Mouse (Mus musculus): ENCODE measurements around the gene Tnfsf13b. TPM values are rescaled to one million over a fixed set of nuclear protein-coding genes. Genes with fewer than 3 reads are reported as not detected.
A peak's percentile ranks its signal among the peaks of the same experiment; 100 is the strongest.

The Tnfsf13b gene
- polyA plus RNA-seq (2015; fragmentation: Nextera tagmentation; extraction: Ambion mirVana): 1.4 and 1.5 TPM in 2 replicates

DNA sequence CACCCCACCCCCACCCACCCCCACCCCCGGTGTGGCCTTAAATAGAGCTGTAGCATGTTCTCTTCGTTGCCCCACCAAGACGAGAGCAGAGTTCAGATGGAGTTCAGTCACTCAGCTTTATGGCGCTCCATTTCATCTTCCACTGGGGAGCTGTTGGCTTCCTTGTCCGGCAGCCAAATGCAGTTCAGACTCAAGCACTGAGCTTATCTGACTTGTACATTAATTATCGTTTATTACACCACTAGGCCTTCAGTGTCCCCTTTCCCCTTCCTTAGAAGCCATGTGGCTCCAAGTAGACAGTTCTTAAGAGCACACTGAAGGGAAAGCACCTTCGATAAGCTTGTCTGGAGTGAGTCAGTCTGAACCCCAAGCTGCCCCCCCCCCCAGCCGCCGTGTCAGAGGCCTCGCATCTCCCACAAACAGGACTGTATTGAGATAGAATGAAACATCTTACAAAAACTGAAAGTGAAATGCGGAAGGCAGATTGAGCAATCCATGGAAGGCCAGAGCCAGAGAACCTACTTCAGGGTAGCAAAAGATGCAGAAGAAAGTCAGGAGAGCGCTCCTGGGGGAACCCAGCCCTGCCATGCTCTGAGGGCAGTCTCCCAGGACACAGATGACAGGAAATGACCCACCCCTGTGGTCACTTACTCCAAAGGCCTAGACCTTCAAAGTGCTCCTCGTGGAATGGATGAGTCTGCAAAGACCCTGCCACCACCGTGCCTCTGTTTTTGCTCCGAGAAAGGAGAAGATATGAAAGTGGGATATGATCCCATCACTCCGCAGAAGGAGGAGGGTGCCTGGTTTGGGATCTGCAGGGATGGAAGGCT is at the start of gene Tnfsf13b:
Tnfsf13b (plus strand) TSS at position 312 of the 830 bp plus-strand sequence.
- peak; percentile 86 for ATAC-seq (ENCODE audit: low read depth)
- Histone ChIP-seq H3K27ac (ENCODE audit: low read length) (peak within 1 kb of the TSS; percentile 20; the same call in 1 of the 2 replicates), H3K9me3 (ENCODE audit: control insufficient read depth, low read length) (no peaks in the 10 kb centered on the region), H3K4me2 (ENCODE audit: low read depth, low read length) (peak within 1 kb of the TSS; percentile 78), H3K4me3 (ENCODE audit: low read length) (peak within 1 kb of the TSS; percentile 48), H3K27me3 (ENCODE audit: control insufficient read depth, insufficient read depth, low read depth, low read length) (peaks cover 7% of the 10 kb centered on the region), H3K4me1 (replicated peaks; ENCODE audit: control insufficient read depth, insufficient read depth, low read length) (peaks cover 12% of the 10 kb centered on the region; the same call in 1 of the 2 replicates), H3K9ac (ENCODE audit: low read length) (peak within 1 kb of the TSS; percentile 53), H3K36me3 (ENCODE audit: control insufficient read depth, insufficient read depth, low read length) (no peaks in the 10 kb centered on the region)
- 40% methylated on average over 16 of the region's 16 CpGs for WGBS

DNA sequence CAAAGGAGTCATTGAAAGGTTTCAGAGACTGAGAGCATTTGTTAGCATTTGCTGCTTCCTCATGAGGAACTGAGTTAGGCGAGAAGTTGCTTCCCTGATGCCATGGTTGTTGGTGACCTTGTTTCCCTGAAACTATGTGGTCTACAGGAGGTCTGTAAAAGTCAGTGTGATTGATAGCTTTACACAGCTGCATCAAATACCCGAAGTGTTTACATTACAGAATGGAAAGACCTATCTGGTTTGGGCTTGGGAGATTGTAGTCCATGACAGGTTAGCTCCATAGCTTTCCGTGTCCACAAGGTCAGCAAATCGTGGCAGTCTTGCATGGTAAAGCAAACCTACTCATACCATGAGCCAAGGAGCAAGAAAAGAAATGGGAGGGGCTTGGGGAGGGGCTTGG is 47.9 kb upstream of the Tnfsf13b start:
- Histone ChIP-seq H3K9me3 (ENCODE audit: control insufficient read depth, low read length) (no peaks in the 10 kb centered on the region), H3K27me3 (ENCODE audit: control insufficient read depth, insufficient read depth, low read depth, low read length) (no peaks in the 10 kb centered on the region), H3K27ac (ENCODE audit: low read length) (no peak overlapping the region), H3K4me3 (ENCODE audit: low read length) (no peak overlapping the region), H3K4me2 (ENCODE audit: low read depth, low read length) (no peak overlapping the region), H3K36me3 (ENCODE audit: control insufficient read depth, insufficient read depth, low read length) (no peaks in the 10 kb centered on the region), H3K4me1 (replicated peaks; ENCODE audit: control insufficient read depth, insufficient read depth, low read length) (no peaks in the 10 kb centered on the region), H3K9ac (ENCODE audit: low read length) (no peak overlapping the region)
- whole genome bisulfite sequencing: 50% methylated on average over 4 of the region's 4 CpGs
- ATAC-seq (ENCODE audit: low read depth): no peak

DNA sequence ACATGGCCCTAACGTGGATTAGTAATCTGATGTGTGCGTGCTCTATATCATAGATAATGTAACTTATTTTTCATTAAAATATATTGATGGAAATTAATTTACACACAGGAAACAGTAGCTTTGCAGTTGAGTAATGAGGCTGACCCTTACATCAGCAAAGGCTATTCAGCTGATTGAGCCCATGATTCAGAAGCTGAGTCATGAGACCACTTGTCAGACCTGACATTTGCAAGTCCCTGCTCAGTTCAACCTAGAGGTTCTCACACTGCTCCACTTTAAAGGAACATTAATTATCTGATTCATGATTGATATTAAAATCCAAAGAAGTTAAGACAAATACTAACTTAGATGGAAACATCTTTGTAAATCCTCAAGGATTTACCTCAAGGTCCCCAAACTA is 46.3 kb upstream of the Tnfsf13b start:
- no peaks in the 10 kb centered on the region for H3K27me3 ChIP-seq (ENCODE audit: control insufficient read depth, insufficient read depth, low read depth, low read length)
- H3K4me1 ChIP-seq (replicated peaks; ENCODE audit: control insufficient read depth, insufficient read depth, low read length): no peaks in the 10 kb centered on the region
- no peak for ATAC-seq (ENCODE audit: low read depth)
- no peaks in the 10 kb centered on the region for H3K9me3 ChIP-seq (ENCODE audit: control insufficient read depth, low read length)
- H3K4me2 ChIP-seq (ENCODE audit: low read depth, low read length): no peak overlapping the region
- 85% methylated on average over 2 of the region's 2 CpGs for WGBS
- H3K4me3 ChIP-seq (ENCODE audit: low read length): no peak overlapping the region
- no peak overlapping the region for H3K27ac ChIP-seq (ENCODE audit: low read length)
- no peaks in the 10 kb centered on the region for H3K36me3 ChIP-seq (ENCODE audit: control insufficient read depth, insufficient read depth, low read length)
- no peak overlapping the region for H3K9ac ChIP-seq (ENCODE audit: low read length)

DNA sequence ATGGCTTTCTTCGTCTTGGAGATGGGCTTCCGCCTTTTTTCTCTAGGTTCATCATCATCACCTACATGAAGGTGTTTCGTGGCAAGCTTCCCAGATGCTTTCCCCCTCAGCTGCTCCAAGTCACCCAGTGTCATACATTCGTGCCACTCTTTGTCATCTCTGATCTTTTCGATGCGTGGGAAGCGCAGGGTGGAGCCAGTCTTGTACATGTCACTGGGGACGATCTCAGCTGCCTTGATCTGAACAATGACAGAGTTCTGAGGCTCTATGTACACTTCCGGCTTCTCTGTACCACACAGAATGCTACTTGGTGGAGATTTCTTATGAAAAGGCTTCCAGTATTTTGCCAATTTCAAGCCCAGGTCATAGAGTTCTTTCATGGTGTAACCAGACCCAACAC is 34.4 kb upstream of the Tnfsf13b start:
- Histone ChIP-seq H3K4me2 (ENCODE audit: low read depth, low read length) (no peak overlapping the region), H3K27me3 (ENCODE audit: control insufficient read depth, insufficient read depth, low read depth, low read length) (no peaks in the 10 kb centered on the region), H3K9ac (ENCODE audit: low read length) (no peak overlapping the region), H3K36me3 (ENCODE audit: control insufficient read depth, insufficient read depth, low read length) (peaks cover 25% of the 10 kb centered on the region), H3K9me3 (ENCODE audit: control insufficient read depth, low read length) (no peaks in the 10 kb centered on the region), H3K4me3 (ENCODE audit: low read length) (no peak overlapping the region), H3K4me1 (replicated peaks; ENCODE audit: control insufficient read depth, insufficient read depth, low read length) (peaks cover 7% of the 10 kb centered on the region), H3K27ac (ENCODE audit: low read length) (no peak overlapping the region)
- ATAC-seq (ENCODE audit: low read depth): no peak
- 91% methylated on average over 9 of the region's 9 CpGs for WGBS

DNA sequence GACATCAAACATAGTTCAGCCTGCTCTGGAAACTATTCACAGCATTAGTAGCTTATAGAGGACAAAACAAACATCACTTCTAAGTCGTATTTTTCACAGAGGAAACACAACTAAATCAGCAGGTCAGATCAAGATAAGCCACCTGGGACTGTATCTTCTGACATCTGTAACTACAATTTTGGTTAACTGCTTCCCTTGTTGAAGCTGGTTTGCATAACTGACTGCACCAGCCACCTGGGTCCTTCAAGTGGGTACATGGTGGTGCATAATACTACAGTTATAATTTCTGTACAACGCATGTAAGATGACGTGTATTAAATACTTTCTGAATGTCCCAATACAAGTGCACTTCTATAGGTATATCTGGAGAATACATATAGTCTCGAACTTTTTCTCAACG is 31.0 kb upstream of the Tnfsf13b start:
- Histone ChIP-seq H3K4me1 (replicated peaks; ENCODE audit: control insufficient read depth, insufficient read depth, low read length) (peaks cover 27% of the 10 kb centered on the region), H3K4me3 (ENCODE audit: low read length) (peak overlapping the region; percentile 81), H3K4me2 (ENCODE audit: low read depth, low read length) (peak overlapping the region; percentile 86), H3K9ac (ENCODE audit: low read length) (peak overlapping the region; percentile 12; the same call in 1 of the 2 replicates), H3K36me3 (ENCODE audit: control insufficient read depth, insufficient read depth, low read length) (peaks cover 22% of the 10 kb centered on the region), H3K27ac (ENCODE audit: low read length) (no peak overlapping the region), H3K27me3 (ENCODE audit: control insufficient read depth, insufficient read depth, low read depth, low read length) (no peaks in the 10 kb centered on the region), H3K9me3 (ENCODE audit: control insufficient read depth, low read length) (no peaks in the 10 kb centered on the region)
- 26% methylated on average over 5 of the region's 5 CpGs for WGBS
- no peak for ATAC-seq (ENCODE audit: low read depth)

DNA sequence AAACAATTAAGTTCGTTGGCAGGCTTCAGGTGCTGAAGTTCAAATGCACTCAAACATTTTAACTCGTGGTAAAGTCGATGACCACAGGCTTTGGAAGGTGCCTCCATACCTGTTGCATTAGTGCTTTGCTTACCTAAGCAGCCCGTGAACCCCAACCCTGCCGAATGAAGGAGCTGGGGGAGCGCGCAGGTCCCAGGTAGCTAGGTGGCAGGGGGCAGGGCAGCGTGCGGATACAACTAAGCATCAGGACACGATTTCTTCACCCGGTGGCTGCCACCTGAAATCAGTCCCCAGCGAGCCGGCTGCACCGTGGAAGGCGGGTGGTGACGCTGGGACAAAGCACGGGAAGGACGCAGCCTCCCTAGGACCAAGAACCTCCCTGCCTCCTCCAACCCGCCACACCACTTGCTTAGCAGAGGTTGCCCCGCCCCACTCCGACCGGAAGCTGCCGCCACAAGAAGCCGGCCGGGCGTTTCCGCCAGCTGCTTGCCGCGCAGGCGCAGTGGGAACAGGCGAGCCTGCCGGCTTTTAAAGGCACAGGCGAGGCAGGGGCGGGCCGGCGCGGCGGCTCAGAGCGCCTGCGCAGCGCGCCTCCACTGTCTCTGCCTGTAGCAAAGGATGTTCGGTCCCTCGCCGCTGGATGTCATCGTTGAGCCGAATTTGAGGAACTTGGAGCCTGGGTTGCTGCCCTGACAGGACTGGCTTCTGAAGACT is 30.2 kb upstream of the Tnfsf13b start:
- WGBS: under 1% methylated on average over 47 of the region's 47 CpGs
- peaks cover 27% of the 10 kb centered on the region for H3K4me1 ChIP-seq (replicated peaks; ENCODE audit: control insufficient read depth, insufficient read depth, low read length)
- peak; percentile 95 for ATAC-seq (ENCODE audit: low read depth)
- no peaks in the 10 kb centered on the region for H3K9me3 ChIP-seq (ENCODE audit: control insufficient read depth, low read length)
- H3K27me3 ChIP-seq (ENCODE audit: control insufficient read depth, insufficient read depth, low read depth, low read length): no peaks in the 10 kb centered on the region
- H3K4me2 ChIP-seq (ENCODE audit: low read depth, low read length): peak overlapping the region; percentile 86
- peaks cover 19% of the 10 kb centered on the region for H3K36me3 ChIP-seq (ENCODE audit: control insufficient read depth, insufficient read depth, low read length)
- peak overlapping the region; percentile 81 for H3K4me3 ChIP-seq (ENCODE audit: low read length)
- peak overlapping the region; percentile 80 for H3K9ac ChIP-seq (ENCODE audit: low read length)
- peak overlapping the region; percentile 68 for H3K27ac ChIP-seq (ENCODE audit: low read length)

DNA sequence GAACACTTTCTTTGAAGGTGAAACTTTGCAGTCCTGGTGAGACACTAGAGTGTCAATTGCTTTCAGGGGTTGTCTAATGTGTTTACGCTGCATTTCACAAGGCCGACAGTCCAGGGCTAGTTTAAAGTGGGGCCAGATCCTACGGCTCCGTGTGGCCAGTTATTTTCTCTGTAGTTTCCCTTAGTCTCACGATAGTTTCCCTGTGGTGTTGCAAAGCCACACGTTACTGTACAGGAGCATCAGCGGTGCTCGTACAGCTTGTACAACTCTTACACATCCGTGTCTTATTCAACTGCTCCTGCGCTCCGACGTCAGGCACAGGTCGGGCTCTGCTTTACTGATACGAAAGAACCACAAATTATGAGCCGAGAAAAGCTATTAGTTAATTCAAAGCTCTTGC is 29.3 kb upstream of the Tnfsf13b start:
- no peaks in the 10 kb centered on the region for H3K9me3 ChIP-seq (ENCODE audit: control insufficient read depth, low read length)
- peaks cover 27% of the 10 kb centered on the region for H3K4me1 ChIP-seq (replicated peaks; ENCODE audit: control insufficient read depth, insufficient read depth, low read length)
- H3K4me2 ChIP-seq (ENCODE audit: low read depth, low read length): peak overlapping the region; percentile 83
- no peaks in the 10 kb centered on the region for H3K27me3 ChIP-seq (ENCODE audit: control insufficient read depth, insufficient read depth, low read depth, low read length)
- no peak for ATAC-seq (ENCODE audit: low read depth)
- peaks cover 11% of the 10 kb centered on the region for H3K36me3 ChIP-seq (ENCODE audit: control insufficient read depth, insufficient read depth, low read length)
- peak overlapping the region; percentile 94 for H3K4me3 ChIP-seq (ENCODE audit: low read length)
- peak overlapping the region; percentile 79 for H3K27ac ChIP-seq (ENCODE audit: low read length)
- peak overlapping the region; percentile 95 for H3K9ac ChIP-seq (ENCODE audit: low read length)
- WGBS: 28% methylated on average over 15 of the region's 15 CpGs

DNA sequence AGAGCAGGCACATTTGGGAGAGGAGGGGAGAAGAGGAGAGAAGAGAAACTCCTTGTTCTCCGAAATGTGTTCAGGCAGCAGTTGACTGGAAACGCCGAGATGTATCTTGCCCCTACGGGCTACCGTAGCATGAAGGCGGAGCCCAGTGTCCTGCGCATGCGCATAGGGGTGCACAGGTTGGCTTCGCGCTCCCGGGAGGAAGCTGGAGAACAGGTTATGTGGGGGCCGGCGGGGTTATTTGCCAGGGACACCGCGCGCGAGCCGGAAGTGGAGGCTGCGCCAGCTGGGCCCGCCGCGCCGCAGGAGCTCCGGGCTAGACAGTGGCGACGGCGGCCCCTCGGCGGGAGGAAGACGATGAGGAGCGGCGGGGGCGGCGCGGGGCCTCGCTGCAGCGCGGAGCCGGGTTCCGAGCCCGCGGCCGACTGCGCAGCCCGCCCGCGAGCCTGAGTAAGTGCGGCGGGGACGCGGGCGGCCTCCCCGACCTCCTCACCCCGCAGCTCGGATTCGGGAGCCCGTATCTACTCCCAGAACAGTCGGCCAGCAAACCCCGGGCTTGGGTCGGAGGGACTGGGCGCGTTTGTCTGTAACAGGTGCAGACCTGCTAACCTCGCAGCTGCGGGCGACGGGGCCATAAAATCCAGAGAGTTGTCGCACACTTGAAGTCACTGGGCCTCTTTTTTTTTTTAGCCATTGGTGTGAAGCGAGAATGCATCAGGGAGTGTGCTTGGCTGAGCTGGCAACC is 28.5 kb upstream of the Tnfsf13b start, which contains the start of the genes Lig4 and Abhd13:
Lig4 (minus strand) TSS at position 114 of the 742 bp plus-strand sequence.
Abhd13 (plus strand) TSS at position 135 of the 742 bp plus-strand sequence.
- Histone ChIP-seq H3K4me1 (replicated peaks; ENCODE audit: control insufficient read depth, insufficient read depth, low read length) (peaks cover 27% of the 10 kb centered on the region), H3K9me3 (ENCODE audit: control insufficient read depth, low read length) (no peaks in the 10 kb centered on the region), H3K27me3 (ENCODE audit: control insufficient read depth, insufficient read depth, low read depth, low read length) (no peaks in the 10 kb centered on the region), H3K36me3 (ENCODE audit: control insufficient read depth, insufficient read depth, low read length) (peaks cover 4% of the 10 kb centered on the region), H3K4me3 (ENCODE audit: low read length) (peak within 1 kb of the TSS; percentile 94), H3K9ac (ENCODE audit: low read length) (peak within 1 kb of the TSS; percentile 95), H3K4me2 (ENCODE audit: low read depth, low read length) (peak within 1 kb of the TSS; percentile 83), H3K27ac (ENCODE audit: low read length) (peak within 1 kb of the TSS; percentile 82)
- ATAC-seq (ENCODE audit: low read depth): peak; percentile 66
- 0% methylated on average over 53 of the region's 68 CpGs for WGBS
